Comparison of ENCODE assay signal across 16 mouse cellular contexts in the genomic region with DNA sequence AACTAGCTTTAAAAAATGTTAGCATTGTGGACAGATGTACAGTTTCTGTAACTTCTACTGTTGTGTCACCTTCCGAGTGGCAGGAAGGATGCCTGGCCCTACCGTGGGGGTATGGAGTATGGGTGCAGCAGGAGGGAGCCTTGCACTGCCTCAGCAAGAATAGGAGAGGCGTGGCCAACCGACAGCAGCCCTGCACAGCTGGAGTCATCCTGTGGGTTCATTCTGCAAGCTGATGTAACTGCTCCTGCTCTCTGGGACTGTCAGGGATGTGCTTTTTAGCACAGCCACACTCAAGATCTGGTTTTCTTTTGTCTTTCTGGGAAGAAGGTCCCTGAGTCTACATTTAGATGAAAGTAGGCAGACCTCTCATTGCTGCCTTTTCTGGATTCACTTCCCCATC. TPM values are rescaled to one million over a fixed set of nuclear protein-coding genes. Genes with fewer than 3 reads are reported as not detected.
DNase-seq lines count a peak whose midpoint lies in the region; ATAC-seq and TF ChIP-seq lines count a peak whose summit lies in the region.
"Had no signal": no experiment of that assay in that cellular context is flagged by ENCODE, and none has a peak within 500 bp of the region (broad histone marks: within the 10 kb centered on the region; RNA-seq: fewer than 3 reads in every experiment).

No protein-coding gene starts in this region.

- no peak overlapping the region for H3K9ac ChIP-seq in midbrain, embryonic 14.5 days (replicated peaks; ENCODE audit: low read length)
- H3K9ac ChIP-seq in midbrain, embryonic 11.5 days (ENCODE audit: low read length) = no peak overlapping the region
- H3K9ac ChIP-seq: embryonic facial prominence, embryonic 12.5 days; limb, embryonic 13.5 days; liver, embryonic 15.5 days; neural tube, embryonic 12.5 days had no signal

- no peaks in the 10 kb centered on the region for H3K4me1 ChIP-seq in midbrain, embryonic 14.5 days (ENCODE audit: control insufficient read depth, insufficient read depth, low read length)
- no peaks in the 10 kb centered on the region for H3K4me1 ChIP-seq in midbrain, embryonic 11.5 days (ENCODE audit: control insufficient read depth, insufficient read depth, low read length)
- H3K4me1 ChIP-seq: embryonic facial prominence, embryonic 12.5 days; limb, embryonic 13.5 days; liver, embryonic 15.5 days; neural tube, embryonic 12.5 days had no signal

- no peak overlapping the region for H3K4me3 ChIP-seq in midbrain, embryonic 14.5 days (replicated peaks; ENCODE audit: low read depth, low read length)
- H3K4me3 ChIP-seq in midbrain, embryonic 11.5 days (ENCODE audit: low read depth, low read length) = no peak overlapping the region
- H3K4me3 ChIP-seq: embryonic facial prominence, embryonic 12.5 days; erythroblast, embryonic 14.5 days; limb, embryonic 13.5 days; liver, embryonic 15.5 days; neural tube, embryonic 12.5 days had no signal

- TF ChIP-seq CTCF in brain, embryonic 14.5 days (IDR thresholded peaks at IDR 0.05; ENCODE audit: borderline replicate concordance, extremely low read depth, insufficient read depth, insufficient read length) = no peak

- no peak overlapping the region for H3K4me2 ChIP-seq in midbrain, embryonic 14.5 days (ENCODE audit: low read length)
- H3K4me2 ChIP-seq in midbrain, embryonic 11.5 days = no peak overlapping the region
- H3K4me2 ChIP-seq: embryonic facial prominence, embryonic 12.5 days; limb, embryonic 13.5 days; liver, embryonic 15.5 days; neural tube, embryonic 12.5 days had no signal

- no peak for TF ChIP-seq POLR2A in brain, embryonic 14.5 days (IDR thresholded peaks at IDR 0.05; ENCODE audit: borderline replicate concordance, extremely low read depth, insufficient read depth, insufficient read length, poor library complexity, severe bottlenecking)

- no peak overlapping the region for H3K27ac ChIP-seq in midbrain, embryonic 14.5 days (replicated peaks; ENCODE audit: low read depth, low read length)
- no peak overlapping the region for H3K27ac ChIP-seq in midbrain, embryonic 11.5 days (ENCODE audit: low read depth, low read length)
- H3K27ac ChIP-seq: embryonic facial prominence, embryonic 12.5 days; kidney, postnatal 0 days; limb, embryonic 13.5 days; liver, embryonic 15.5 days; neural tube, embryonic 12.5 days had no signal

- no peak for ATAC-seq in midbrain, embryonic 14.5 days (ENCODE audit: low FRiP score, low TSS enrichment)
- no peak for ATAC-seq in midbrain, embryonic 11.5 days (ENCODE audit: low FRiP score)

- WGBS in midbrain, embryonic 14.5 days = 13% methylated on average over 4 of the region's 4 CpGs
- 18% methylated on average over 4 of the region's 4 CpGs for WGBS in midbrain, embryonic 11.5 days

- peak; percentile 8 for DNase-seq in midbrain, embryonic 14.5 days
- DNase-seq in midbrain, embryonic 11.5 days (ENCODE audit: low spot score, missing footprints) = no peak
- peak; percentile 22 for DNase-seq in ES-CJ7 (ENCODE audit: low read depth, low spot score)
- peak; percentile 5 for DNase-seq in brain, embryonic 14.5 days (ENCODE audit: low read depth)
- no peak for DNase-seq in natural killer cell, adult 2 months (ENCODE audit: low spot score in 2 of 2)
- no peak for DNase-seq in thymus, postnatal 10 days (ENCODE audit: low spot score in 2 of 2)
- no peak for DNase-seq in layer of hippocampus, adult 18-20 months (ENCODE audit: low spot score in 2 of 2)
- DNase-seq: kidney, adult 11 months; layer of hippocampus, postnatal 36 days; thymus, adult 2 months had no signal

- H3K27me3 ChIP-seq in midbrain, embryonic 14.5 days (ENCODE audit: control insufficient read depth, insufficient read depth, low read length) = no peaks in the 10 kb centered on the region
- H3K27me3 ChIP-seq in midbrain, embryonic 11.5 days (ENCODE audit: control insufficient read depth, insufficient read depth, low read length) = no peaks in the 10 kb centered on the region
- H3K27me3 ChIP-seq: neural tube, embryonic 12.5 days had no signal

- H3K9me3 ChIP-seq in midbrain, embryonic 14.5 days (ENCODE audit: control insufficient read depth, low read length) = no peaks in the 10 kb centered on the region
- no peaks in the 10 kb centered on the region for H3K9me3 ChIP-seq in midbrain, embryonic 11.5 days (ENCODE audit: control insufficient read depth, low read length)
- H3K9me3 ChIP-seq: embryonic facial prominence, embryonic 12.5 days; limb, embryonic 13.5 days; liver, embryonic 15.5 days; neural tube, embryonic 12.5 days had no signal

- H3K36me3 ChIP-seq in midbrain, embryonic 14.5 days (ENCODE audit: control insufficient read depth, insufficient read depth, low read length) = no peaks in the 10 kb centered on the region
- no peaks in the 10 kb centered on the region for H3K36me3 ChIP-seq in midbrain, embryonic 11.5 days (ENCODE audit: control insufficient read depth, insufficient read depth, low read length)
- H3K36me3 ChIP-seq: embryonic facial prominence, embryonic 12.5 days; limb, embryonic 13.5 days; liver, embryonic 15.5 days; neural tube, embryonic 12.5 days had no signal

RNA-seq across cellular contexts. Expression of a gene that starts 38.8 kb away (rescaled TPM):
- polyA plus RNA-seq in midbrain, embryonic 14.5 days (2014; fragmentation: Nextera tagmentation; extraction: Ambion mirVana) = 136 and 157 TPM in 2 replicates
- 152 and 165 TPM in 2 replicates for polyA plus RNA-seq in midbrain, embryonic 11.5 days (2014; fragmentation: Nextera tagmentation; extraction: Ambion mirVana)
- polyA plus RNA-seq in brain, embryonic 14.5 days (2012; rRNA removed) = 169 and 177 TPM in 2 replicates
- total RNA-seq in layer of hippocampus, adult 18-20 months (2021) = 10 to 100 TPM; 79.5 to 80.1 TPM

Comparison
In these comparisons a context has a peak if more than half of its experiments do, and no peak if none do; other contexts are left out.
1. DNase-seq: peak in midbrain, embryonic 14.5 days (single experiment), ES-CJ7 (single experiment) and brain, embryonic 14.5 days (single experiment); none in midbrain, embryonic 11.5 days (single experiment), natural killer cell, adult 2 months (0 of 2), thymus, postnatal 10 days (0 of 2) and layer of hippocampus, adult 18-20 months (0 of 2).